Mouse (Mus musculus): Measurements from ENCODE around the gene Irak3. TPM values are rescaled to one million over a fixed set of nuclear protein-coding genes. Genes with fewer than 3 reads are reported as not detected.

The Irak3 gene
- polyA plus RNA-seq, 2 experiments, result 0.78 to 1.4 TPM

GRCm38 (mm10) chr10:120188513-120188912, 13.4 kb downstream of the Irak3 start:
- Histone ChIP-seq H3K9ac (replicated peaks) (no peak overlapping the region), H3K27me3 (ENCODE audit: control insufficient read depth, insufficient read depth, low read length) (no peaks in the 10 kb centered on the region), H3K36me3 (replicated peaks; ENCODE audit: control insufficient read depth, insufficient read depth, low read depth) (no peaks in the 10 kb centered on the region), H3K4me2 (ENCODE audit: low read depth) (no peak overlapping the region), H3K27ac (no peak overlapping the region), H3K4me1 (replicated peaks; ENCODE audit: control insufficient read depth in 2 of 2, insufficient read depth in 2 of 2, low read length in 1 of 2) (peaks cover 0 to 4% of the 10 kb centered on the region in 2 experiments; a peak in 1 of 4 replicates), H3K4me3 (ENCODE audit: insufficient read depth in 1 of 2, low read depth in 2 of 2, low read length in 2 of 2) (no peak overlapping the region), H3K9me3 (ENCODE audit: control insufficient read depth, low read length) (no peaks in the 10 kb centered on the region)
- TF ChIP-seq CTCF (IDR thresholded peaks at IDR 0.05; ENCODE audit: low read depth) (no peak), EP300 (IDR thresholded peaks at IDR 0.05; ENCODE audit: low read depth) (no peak)
- no peak for DNase-seq (ENCODE audit: low read depth in 3 of 3, low spot score in 3 of 3)
- ATAC-seq (ENCODE audit: insufficient read depth), result no peak
- 40% methylated on average over 2 of the region's 2 CpGs for WGBS (ENCODE audit: insufficient replicate concordance)

DNA sequence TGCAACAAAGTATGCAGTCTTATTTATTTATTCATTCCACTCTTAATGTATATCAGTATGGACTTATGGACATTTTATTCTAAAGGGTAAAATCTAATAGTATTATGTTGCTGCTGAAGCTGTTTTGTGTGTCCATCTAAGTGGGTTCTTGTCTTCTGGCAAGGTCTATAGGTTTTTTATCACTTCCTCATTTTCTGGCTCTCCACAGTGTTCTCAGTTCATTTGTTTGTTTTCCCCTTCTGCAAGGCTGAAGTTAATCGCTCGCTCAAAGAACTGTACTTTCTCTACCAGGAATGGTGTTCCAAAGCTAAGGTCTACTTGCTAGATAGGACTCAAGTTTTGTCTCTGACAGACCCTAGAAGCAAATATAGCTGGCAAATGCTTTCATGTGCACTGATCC, 18.6 kb downstream of the Irak3 start:
- Histone ChIP-seq H3K4me3 (ENCODE audit: insufficient read depth in 1 of 2, low read depth in 2 of 2, low read length in 2 of 2) (no peak overlapping the region), H3K9me3 (ENCODE audit: control insufficient read depth, low read length) (no peaks in the 10 kb centered on the region), H3K36me3 (replicated peaks; ENCODE audit: control insufficient read depth, insufficient read depth, low read depth) (no peaks in the 10 kb centered on the region), H3K4me2 (ENCODE audit: low read depth) (no peak overlapping the region), H3K9ac (replicated peaks) (no peak overlapping the region), H3K4me1 (replicated peaks; ENCODE audit: control insufficient read depth in 2 of 2, insufficient read depth in 2 of 2, low read length in 1 of 2) (no peaks in the 10 kb centered on the region), H3K27me3 (ENCODE audit: control insufficient read depth, insufficient read depth, low read length) (no peaks in the 10 kb centered on the region), H3K27ac (no peak overlapping the region)
- no peak for DNase-seq (ENCODE audit: low read depth in 3 of 3, low spot score in 3 of 3)
- WGBS (ENCODE audit: insufficient replicate concordance), result 21% methylated on average over 2 of the region's 2 CpGs
- no peak for TF ChIP-seq EP300 (IDR thresholded peaks at IDR 0.05; ENCODE audit: low read depth)
- TF ChIP-seq CTCF (IDR thresholded peaks at IDR 0.05; ENCODE audit: low read depth), result no peak
- ATAC-seq (ENCODE audit: insufficient read depth), result no peak

GRCm38 (mm10) chr10:120182887-120183286, 19.0 kb downstream of the Irak3 start:
- Histone ChIP-seq H3K36me3 (replicated peaks; ENCODE audit: control insufficient read depth, insufficient read depth, low read depth) (no peaks in the 10 kb centered on the region), H3K4me1 (replicated peaks; ENCODE audit: control insufficient read depth in 2 of 2, insufficient read depth in 2 of 2, low read length in 1 of 2) (no peaks in the 10 kb centered on the region), H3K4me3 (ENCODE audit: insufficient read depth in 1 of 2, low read depth in 2 of 2, low read length in 2 of 2) (no peak overlapping the region), H3K4me2 (ENCODE audit: low read depth) (no peak overlapping the region), H3K9me3 (ENCODE audit: control insufficient read depth, low read length) (no peaks in the 10 kb centered on the region), H3K27me3 (ENCODE audit: control insufficient read depth, insufficient read depth, low read length) (no peaks in the 10 kb centered on the region), H3K9ac (replicated peaks) (no peak overlapping the region), H3K27ac (no peak overlapping the region)
- 72% methylated on average over 1 of the region's 1 CpGs for WGBS (ENCODE audit: insufficient replicate concordance)
- TF ChIP-seq EP300 (IDR thresholded peaks at IDR 0.05; ENCODE audit: low read depth), result no peak
- TF ChIP-seq CTCF (IDR thresholded peaks at IDR 0.05; ENCODE audit: low read depth), result peak; percentile 20; the same call in 1 of the 2 replicates
- ATAC-seq (ENCODE audit: insufficient read depth) (peak; percentile 66), DNase-seq (ENCODE audit: low read depth in 3 of 3, low spot score in 3 of 3) (no peak)

GRCm38 (mm10) chr10:120174192-120174705, 27.7 kb downstream of the Irak3 start:
- WGBS (ENCODE audit: insufficient replicate concordance), result 72% methylated on average over 15 of the region's 15 CpGs
- H3K4me2 ChIP-seq (ENCODE audit: low read depth), result no peak overlapping the region
- DNase-seq (ENCODE audit: low read depth in 3 of 3, low spot score in 3 of 3), result no peak

DNA sequence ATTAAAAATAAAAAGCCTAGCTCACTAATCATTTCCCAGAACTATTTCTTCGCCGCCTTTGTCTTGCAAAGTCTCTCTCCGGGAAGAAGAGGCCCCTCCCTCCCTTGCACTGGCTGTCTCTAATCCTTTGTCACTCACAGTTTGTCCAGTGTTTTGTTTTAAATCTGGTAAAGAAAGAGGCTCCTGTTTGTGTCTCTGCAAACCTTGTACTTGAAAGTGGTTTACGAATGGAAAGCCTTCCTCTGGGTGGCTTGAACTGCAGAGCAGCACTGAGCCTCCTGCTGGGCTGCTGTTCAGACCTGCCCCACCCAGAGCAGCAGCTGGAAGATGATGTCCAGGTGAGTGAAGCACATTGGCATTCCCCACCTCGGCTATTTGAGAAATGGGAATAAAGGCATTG, 30.6 kb downstream of the Irak3 start:
- 62% methylated on average over 5 of the region's 5 CpGs for WGBS (ENCODE audit: insufficient replicate concordance)
- TF ChIP-seq CTCF (IDR thresholded peaks at IDR 0.05; ENCODE audit: low read depth), result no peak
- TF ChIP-seq EP300 (IDR thresholded peaks at IDR 0.05; ENCODE audit: low read depth), result no peak
- Histone ChIP-seq H3K27ac (no peak overlapping the region), H3K27me3 (ENCODE audit: control insufficient read depth, insufficient read depth, low read length) (no peaks in the 10 kb centered on the region), H3K9ac (replicated peaks) (no peak overlapping the region), H3K4me3 (ENCODE audit: insufficient read depth in 1 of 2, low read depth in 2 of 2, low read length in 2 of 2) (no peak overlapping the region), H3K9me3 (ENCODE audit: control insufficient read depth, low read length) (no peaks in the 10 kb centered on the region), H3K4me1 (replicated peaks; ENCODE audit: control insufficient read depth in 2 of 2, insufficient read depth in 2 of 2, low read length in 1 of 2) (peaks cover 4 to 16% of the 10 kb centered on the region in 2 experiments; a peak in 3 of 4 replicates), H3K36me3 (replicated peaks; ENCODE audit: control insufficient read depth, insufficient read depth, low read depth) (no peaks in the 10 kb centered on the region), H3K4me2 (ENCODE audit: low read depth) (no peak overlapping the region)
- DNase-seq (ENCODE audit: low read depth in 3 of 3, low spot score in 3 of 3), result no peak
- ATAC-seq (ENCODE audit: insufficient read depth), result no peak

More at GRCm38 (mm10) chr10:120174192-120174705, 27.7 kb downstream of the Irak3 start:
- H3K4me3 ChIP-seq (ENCODE audit: insufficient read depth in 1 of 2, low read depth in 2 of 2, low read length in 2 of 2), result no peak overlapping the region
- H3K36me3 ChIP-seq (replicated peaks; ENCODE audit: control insufficient read depth, insufficient read depth, low read depth), result no peaks in the 10 kb centered on the region
- H3K27me3 ChIP-seq (ENCODE audit: control insufficient read depth, insufficient read depth, low read length), result no peaks in the 10 kb centered on the region
- H3K4me1 ChIP-seq (replicated peaks; ENCODE audit: control insufficient read depth in 2 of 2, insufficient read depth in 2 of 2, low read length in 1 of 2), result 0 out of 4 replicates have a peak, but pooled peaks cover 0 to under 1% of the 10 kb centered on the region in 2 experiments
- no peaks in the 10 kb centered on the region for H3K9me3 ChIP-seq (ENCODE audit: control insufficient read depth, low read length)
- no peak overlapping the region for H3K27ac ChIP-seq
- TF ChIP-seq EP300 (IDR thresholded peaks at IDR 0.05; ENCODE audit: low read depth) (no peak), CTCF (IDR thresholded peaks at IDR 0.05; ENCODE audit: low read depth) (no peak)
- no peak for ATAC-seq (ENCODE audit: insufficient read depth)
- no peak overlapping the region for H3K9ac ChIP-seq (replicated peaks)
